Mouse (Mus musculus) frontal cortex, postnatal 36 days (tissue): ENCODE results near the gene Stag3.

Source experiments
- DNase-seq, 2 experiments: peaks; one replicate each; pipeline ENCODE4 v3.0.0; 2022; ENCODE audit warnings: low spot score in 2 of 2

Gene Stag3

GRCm38 (mm10) chr5:138279585-138280424 lies at the start of gene Stag3, which contains the start of the genes Gm43720 and Gpc2:
Gene Stag3 (plus strand): TSS chr5:138280240.
Gene Gm43720 (minus strand): TSS chr5:138279958.
Gene Gpc2 (minus strand): TSS chr5:138280005.
- peak; percentile 65 for DNase-seq

- no peak for DNase-seq
These were observed 46.3 kb upstream of the Stag3 start for GRCm38 (mm10) chr5:138233778-138234177.

- no peak for DNase-seq
These were observed 45.8 kb upstream of the Stag3 start for GRCm38 (mm10) chr5:138234224-138234623.

GRCm38 (mm10) chr5:138241511-138241910 lies 38.5 kb upstream of the Stag3 start:
- DNase-seq: no peak

GRCm38 (mm10) chr5:138251144-138251543 lies 28.9 kb upstream of the Stag3 start:
- no peak for DNase-seq

GRCm38 (mm10) chr5:138253061-138253460 lies 27.0 kb upstream of the Stag3 start:
- no peak for DNase-seq

- peak; percentile 94 to 97 for DNase-seq
These were observed 24.5 kb upstream of the Stag3 start, which contains the start of gene Lamtor4 for GRCm38 (mm10) chr5:138255353-138256093. Gene Lamtor4 (plus strand): TSS chr5:138255482.

GRCm38 (mm10) chr5:138256094-138256467 lies 24.0 kb upstream of the Stag3 start:
- DNase-seq: no peak

GRCm38 (mm10) chr5:138256966-138257584 lies 23.0 kb upstream of the Stag3 start:
- DNase-seq: no peak

- no peak for DNase-seq
These were observed 22.5 kb upstream of the Stag3 start for GRCm38 (mm10) chr5:138257585-138257978.

- no peak for DNase-seq
These were observed 22.0 kb upstream of the Stag3 start for GRCm38 (mm10) chr5:138258078-138258477.

- no peak for DNase-seq
These were observed 21.5 kb upstream of the Stag3 start for GRCm38 (mm10) chr5:138258542-138258941.

- no peak for DNase-seq
These were observed 21.0 kb upstream of the Stag3 start for GRCm38 (mm10) chr5:138258993-138259392.

GRCm38 (mm10) chr5:138260051-138260450 lies 20.0 kb upstream of the Stag3 start:
- no peak for DNase-seq

GRCm38 (mm10) chr5:138260834-138261233 lies 19.2 kb upstream of the Stag3 start:
- DNase-seq: no peak

- no peak for DNase-seq
These were observed 18.0 kb upstream of the Stag3 start for GRCm38 (mm10) chr5:138262001-138262400.

GRCm38 (mm10) chr5:138262582-138263240 lies 17.3 kb upstream of the Stag3 start:
- no peak for DNase-seq

GRCm38 (mm10) chr5:138263260-138264206 lies 16.5 kb upstream of the Stag3 start, which contains the start of gene BC037034:
Gene BC037034 (minus strand): TSS chr5:138264033.
- peak; percentile 90 to 93 for DNase-seq

- DNase-seq: no peak
These were observed 15.8 kb upstream of the Stag3 start for GRCm38 (mm10) chr5:138264207-138264578.

- no peak for DNase-seq
These were observed 14.3 kb upstream of the Stag3 start for GRCm38 (mm10) chr5:138265712-138266111.

- DNase-seq: no peak
These were observed 12.9 kb upstream of the Stag3 start for GRCm38 (mm10) chr5:138267114-138267513.
